Mouse (Mus musculus): ENCODE measurements at regions not wholly inside any gene's neighbourhood (a gene's known extent, or its start where the extent isn't known, plus 50 kb on each side); places are given as distances from the start of the nearest gene placed in this dataset.

- H3K27ac ChIP-seq = no peak overlapping the region
- no peak overlapping the region for H3K9ac ChIP-seq
- H3K4me1 ChIP-seq = no peaks in the 10 kb centered on the region
- no peak overlapping the region for H3K4me2 ChIP-seq (replicated peaks)
- H3K27me3 ChIP-seq = no peaks in the 10 kb centered on the region
- H3K4me3 ChIP-seq = no peak overlapping the region
- no peak for ATAC-seq (ENCODE audit: insufficient number of reproducible peaks, insufficient read depth, low FRiP score, low TSS enrichment)
- H3K9me3 ChIP-seq = no peaks in the 10 kb centered on the region
- H3K36me3 ChIP-seq = no peaks in the 10 kb centered on the region
- WGBS = 53% methylated on average over 1 of the region's 1 CpGs
These were observed 394.7 kb downstream of the 4933405O20Rik start for GRCm38 (mm10) chr7:50993707-50994106.

- Histone ChIP-seq H3K27ac (no peak overlapping the region), H3K9ac (no peak overlapping the region), H3K27me3 (no peaks in the 10 kb centered on the region), H3K4me3 (no peak overlapping the region), H3K4me1 (no peaks in the 10 kb centered on the region), H3K4me2 (replicated peaks) (no peak overlapping the region), H3K9me3 (no peaks in the 10 kb centered on the region), H3K36me3 (no peaks in the 10 kb centered on the region)
- ATAC-seq (ENCODE audit: insufficient number of reproducible peaks, insufficient read depth, low FRiP score, low TSS enrichment) = no peak
- WGBS = 64% methylated on average over 3 of the region's 3 CpGs
These were observed 443.1 kb downstream of the 4933405O20Rik start for GRCm38 (mm10) chr7:51041899-51042667.

GRCm38 (mm10) chr7:51051496-51051895 lies 452.5 kb downstream of the 4933405O20Rik start:
- Histone ChIP-seq H3K4me2 (replicated peaks) (no peak overlapping the region), H3K9me3 (no peaks in the 10 kb centered on the region), H3K9ac (no peak overlapping the region), H3K4me1 (no peaks in the 10 kb centered on the region), H3K27ac (no peak overlapping the region), H3K36me3 (no peaks in the 10 kb centered on the region), H3K27me3 (no peaks in the 10 kb centered on the region), H3K4me3 (no peak overlapping the region)
- 81% methylated on average over 3 of the region's 3 CpGs for WGBS
- no peak for ATAC-seq (ENCODE audit: insufficient number of reproducible peaks, insufficient read depth, low FRiP score, low TSS enrichment)

- 9% methylated on average over 1 of the region's 1 CpGs for WGBS
- Histone ChIP-seq H3K9me3 (no peaks in the 10 kb centered on the region), H3K27ac (no peak overlapping the region), H3K4me2 (replicated peaks) (no peak overlapping the region), H3K27me3 (no peaks in the 10 kb centered on the region), H3K4me3 (no peak overlapping the region), H3K9ac (no peak overlapping the region), H3K36me3 (no peaks in the 10 kb centered on the region), H3K4me1 (no peaks in the 10 kb centered on the region)
- ATAC-seq (ENCODE audit: insufficient number of reproducible peaks, insufficient read depth, low FRiP score, low TSS enrichment) = no peak
These were observed 442.5 kb upstream of the Ano5 start for GRCm38 (mm10) chr7:51068376-51068775.

- H3K27ac ChIP-seq = no peak overlapping the region
- 74% methylated on average over 3 of the region's 3 CpGs for WGBS
- H3K36me3 ChIP-seq = no peaks in the 10 kb centered on the region
- no peaks in the 10 kb centered on the region for H3K4me1 ChIP-seq
- ATAC-seq (ENCODE audit: insufficient number of reproducible peaks, insufficient read depth, low FRiP score, low TSS enrichment) = no peak
- H3K4me3 ChIP-seq = no peak overlapping the region
- H3K9me3 ChIP-seq = no peaks in the 10 kb centered on the region
- no peaks in the 10 kb centered on the region for H3K27me3 ChIP-seq
- H3K4me2 ChIP-seq (replicated peaks) = no peak overlapping the region
- H3K9ac ChIP-seq = no peak overlapping the region
These were observed 417.1 kb upstream of the Ano5 start for GRCm38 (mm10) chr7:51093774-51094173.

- Histone ChIP-seq H3K9me3 (no peaks in the 10 kb centered on the region), H3K36me3 (no peaks in the 10 kb centered on the region), H3K4me3 (no peak overlapping the region), H3K4me1 (no peaks in the 10 kb centered on the region), H3K9ac (no peak overlapping the region), H3K27ac (no peak overlapping the region), H3K4me2 (replicated peaks) (no peak overlapping the region), H3K27me3 (no peaks in the 10 kb centered on the region)
- ATAC-seq (ENCODE audit: insufficient number of reproducible peaks, insufficient read depth, low FRiP score, low TSS enrichment) = no peak
- 44% methylated on average over 2 of the region's 2 CpGs for WGBS
These were observed 409.7 kb upstream of the Ano5 start for GRCm38 (mm10) chr7:51101166-51101565.

GRCm38 (mm10) chr7:51140796-51141195 lies 370.0 kb upstream of the Ano5 start:
- Histone ChIP-seq H3K36me3 (no peaks in the 10 kb centered on the region), H3K9me3 (no peaks in the 10 kb centered on the region), H3K4me3 (no peak overlapping the region), H3K4me1 (no peaks in the 10 kb centered on the region), H3K4me2 (replicated peaks) (no peak overlapping the region), H3K27me3 (no peaks in the 10 kb centered on the region), H3K9ac (no peak overlapping the region), H3K27ac (no peak overlapping the region)
- ATAC-seq (ENCODE audit: insufficient number of reproducible peaks, insufficient read depth, low FRiP score, low TSS enrichment) = no peak
- WGBS = 85% methylated on average over 4 of the region's 4 CpGs

- no peak overlapping the region for H3K4me3 ChIP-seq
- H3K27ac ChIP-seq = no peak overlapping the region
- no peaks in the 10 kb centered on the region for H3K4me1 ChIP-seq
- no peak overlapping the region for H3K4me2 ChIP-seq (replicated peaks)
- H3K9ac ChIP-seq = no peak overlapping the region
- WGBS = 77% methylated on average over 8 of the region's 8 CpGs
- no peaks in the 10 kb centered on the region for H3K27me3 ChIP-seq
- no peaks in the 10 kb centered on the region for H3K9me3 ChIP-seq
- ATAC-seq (ENCODE audit: insufficient number of reproducible peaks, insufficient read depth, low FRiP score, low TSS enrichment) = no peak
- H3K36me3 ChIP-seq = no peaks in the 10 kb centered on the region
These were observed 335.6 kb upstream of the Ano5 start for GRCm38 (mm10) chr7:51175211-51175610.

- Histone ChIP-seq H3K27ac (no peak overlapping the region), H3K36me3 (no peaks in the 10 kb centered on the region), H3K9me3 (no peaks in the 10 kb centered on the region), H3K4me2 (replicated peaks) (no peak overlapping the region), H3K27me3 (no peaks in the 10 kb centered on the region), H3K4me3 (no peak overlapping the region), H3K4me1 (no peaks in the 10 kb centered on the region), H3K9ac (no peak overlapping the region)
- 72% methylated on average over 6 of the region's 6 CpGs for WGBS
- ATAC-seq (ENCODE audit: insufficient number of reproducible peaks, insufficient read depth, low FRiP score, low TSS enrichment) = no peak
These were observed 295.2 kb upstream of the Ano5 start for GRCm38 (mm10) chr7:51215487-51216232.

GRCm38 (mm10) chr7:51216233-51216605 lies 294.6 kb upstream of the Ano5 start:
- Histone ChIP-seq H3K9ac (no peak overlapping the region), H3K4me1 (no peaks in the 10 kb centered on the region), H3K4me2 (replicated peaks) (no peak overlapping the region), H3K9me3 (no peaks in the 10 kb centered on the region), H3K27me3 (no peaks in the 10 kb centered on the region), H3K4me3 (no peak overlapping the region), H3K36me3 (no peaks in the 10 kb centered on the region), H3K27ac (no peak overlapping the region)
- WGBS = 85% methylated on average over 3 of the region's 3 CpGs
- ATAC-seq (ENCODE audit: insufficient number of reproducible peaks, insufficient read depth, low FRiP score, low TSS enrichment) = no peak

- Histone ChIP-seq H3K4me3 (no peak overlapping the region), H3K9ac (no peak overlapping the region), H3K9me3 (no peaks in the 10 kb centered on the region), H3K36me3 (no peaks in the 10 kb centered on the region), H3K4me1 (no peaks in the 10 kb centered on the region), H3K27ac (no peak overlapping the region), H3K27me3 (no peaks in the 10 kb centered on the region), H3K4me2 (replicated peaks) (no peak overlapping the region)
- WGBS = 82% methylated on average over 4 of the region's 4 CpGs
- ATAC-seq (ENCODE audit: insufficient number of reproducible peaks, insufficient read depth, low FRiP score, low TSS enrichment) = no peak
These were observed 289.5 kb upstream of the Ano5 start for GRCm38 (mm10) chr7:51221351-51221750.

- H3K27me3 ChIP-seq = no peaks in the 10 kb centered on the region
- no peak for ATAC-seq (ENCODE audit: insufficient number of reproducible peaks, insufficient read depth, low FRiP score, low TSS enrichment)
- H3K4me3 ChIP-seq = no peak overlapping the region
- H3K9me3 ChIP-seq = no peaks in the 10 kb centered on the region
- 64% methylated on average over 1 of the region's 1 CpGs for WGBS
- H3K27ac ChIP-seq = no peak overlapping the region
- no peak overlapping the region for H3K9ac ChIP-seq
- H3K4me2 ChIP-seq (replicated peaks) = no peak overlapping the region
- no peaks in the 10 kb centered on the region for H3K4me1 ChIP-seq
- no peaks in the 10 kb centered on the region for H3K36me3 ChIP-seq
These were observed 289.0 kb upstream of the Ano5 start for GRCm38 (mm10) chr7:51221806-51222205.

Measured in embryonic facial prominence, embryonic 12.5 days (tissue).